Mouse (Mus musculus): ENCODE measurements at regions not wholly inside any gene's neighbourhood (a gene's known extent, or its start where the extent isn't known, plus 50 kb on each side); places are given as distances from the start of the nearest gene placed in this dataset.
A peak's percentile ranks its signal among the peaks of the same experiment; 100 is the strongest.

- no peak for DNase-seq (ENCODE audit: low spot score in 2 of 2)
Measured at GRCm38 (mm10) chr5:148776796-148777659, 152.1 kb downstream of the Katnal1 start.

GRCm38 (mm10) chr5:148775232-148775631 lies 153.9 kb downstream of the Katnal1 start:
- DNase-seq (ENCODE audit: low spot score in 2 of 2): no peak

- DNase-seq (ENCODE audit: low spot score in 2 of 2): no peak
Measured at GRCm38 (mm10) chr5:148774446-148774845, 154.7 kb downstream of the Katnal1 start.

- no peak for DNase-seq (ENCODE audit: low spot score in 2 of 2)
Measured at GRCm38 (mm10) chr5:148769452-148769851, 159.7 kb downstream of the Katnal1 start.

GRCm38 (mm10) chr5:148768346-148768745 lies 160.8 kb downstream of the Katnal1 start:
- DNase-seq (ENCODE audit: low spot score in 2 of 2): no peak

GRCm38 (mm10) chr5:148765993-148766392 lies 163.1 kb downstream of the Katnal1 start:
- DNase-seq (ENCODE audit: low spot score in 2 of 2): no peak

- DNase-seq (ENCODE audit: low spot score in 2 of 2): no peak
Measured at GRCm38 (mm10) chr5:148760108-148760507, 169.0 kb downstream of the Katnal1 start.

- DNase-seq (ENCODE audit: low spot score in 2 of 2): no peak
Measured at GRCm38 (mm10) chr5:148758786-148759185, 170.3 kb downstream of the Katnal1 start.

- DNase-seq (ENCODE audit: low spot score in 2 of 2): no peak
Measured at GRCm38 (mm10) chr5:148757715-148758114, 171.4 kb downstream of the Katnal1 start.

- peak; percentile 15 for DNase-seq (ENCODE audit: low spot score in 2 of 2)
Measured at GRCm38 (mm10) chr5:148757236-148757635, 171.9 kb downstream of the Katnal1 start.

GRCm38 (mm10) chr5:148756246-148756930 lies 172.7 kb downstream of the Katnal1 start:
- DNase-seq (ENCODE audit: low spot score in 2 of 2): no peak

- DNase-seq (ENCODE audit: low spot score in 2 of 2): no peak
Measured at GRCm38 (mm10) chr5:148755807-148756206, 173.3 kb downstream of the Katnal1 start.

GRCm38 (mm10) chr5:148754896-148755295 lies 174.2 kb downstream of the Katnal1 start:
- DNase-seq (ENCODE audit: low spot score in 2 of 2): no peak

- DNase-seq (ENCODE audit: low spot score in 2 of 2): no peak
Measured at GRCm38 (mm10) chr5:148754363-148754762, 174.8 kb downstream of the Katnal1 start.

- no peak for DNase-seq (ENCODE audit: low spot score in 2 of 2)
Measured at GRCm38 (mm10) chr5:148753457-148753856, 175.7 kb downstream of the Katnal1 start.

GRCm38 (mm10) chr5:148751980-148752379 lies 177.1 kb downstream of the Katnal1 start:
- no peak for DNase-seq (ENCODE audit: low spot score in 2 of 2)

- peak; percentile 73 to 78 for DNase-seq (ENCODE audit: low spot score in 2 of 2)
Measured at GRCm38 (mm10) chr5:148750002-148750734, 179.0 kb downstream of the Katnal1 start.

- DNase-seq (ENCODE audit: low spot score in 2 of 2): no peak
Measured at GRCm38 (mm10) chr5:148747972-148748764, 181.0 kb downstream of the Katnal1 start.

GRCm38 (mm10) chr5:148747549-148747948 lies 181.6 kb downstream of the Katnal1 start:
- no peak for DNase-seq (ENCODE audit: low spot score in 2 of 2)

- peak; percentile 17 to 39 for DNase-seq (ENCODE audit: low spot score in 2 of 2)
Measured at GRCm38 (mm10) chr5:148746726-148747125, 182.4 kb downstream of the Katnal1 start.

- DNase-seq (ENCODE audit: low spot score in 2 of 2): no peak
Measured at GRCm38 (mm10) chr5:148744676-148745391, 184.3 kb downstream of the Katnal1 start.

Measured in right cerebral cortex, adult 2 months (tissue).